Mouse (Mus musculus): ENCODE measurements around the gene Sdc1.

- no peak; the same call in 1 of the 2 replicates for TF ChIP-seq POLR2A (IDR thresholded peaks at IDR 0.05; ENCODE audit: insufficient read depth, low read depth, low read length)
- TF ChIP-seq CTCF (IDR thresholded peaks at IDR 0.05), result peak; percentile 58
- no peak for TF ChIP-seq EP300 (IDR thresholded peaks at IDR 0.05; ENCODE audit: insufficient read depth, low read depth, low read length)
These were observed at the start of gene Sdc1 for GRCm38 (mm10) chr12:8770946-8771843.
